Mouse (Mus musculus) testis, adult 2 months (tissue): ENCODE data around the gene Epha6. TPM values are rescaled to one million over a fixed set of nuclear protein-coding genes. Genes with fewer than 3 reads are reported as not detected.

ENCODE experiments used
- H3K27ac ChIP-seq: fragments of 200-500 bp; 2 replicates; pipeline ENCODE4 v1.5.1; 2012; ENCODE audit warnings: low read depth, low read length; ENCODE audit not compliant: control insufficient read depth, insufficient read depth
- H3K27me3 ChIP-seq: fragments of 200-500 bp; 2 replicates; pipeline ENCODE4 v1.6.1; 2012; ENCODE audit warnings: mild to moderate bottlenecking, low read length, moderate library complexity; ENCODE audit not compliant: control insufficient read depth, insufficient read depth
- H3K36me3 ChIP-seq: fragments of 200-500 bp; 2 replicates; pipeline ENCODE4 v1.6.1; 2012; ENCODE audit warnings: mild to moderate bottlenecking, low read length; ENCODE audit not compliant: control insufficient read depth, insufficient read depth
- H3K4me1 ChIP-seq: fragments of 200-500 bp; 2 replicates; pipeline ENCODE4 v1.6.1; 2012; ENCODE audit warnings: low read length; ENCODE audit not compliant: control insufficient read depth, insufficient read depth
- H3K4me3 ChIP-seq: fragments of 200-500 bp; 2 replicates; pipeline ENCODE4 v1.5.1; 2012; ENCODE audit warnings: low read depth, mild to moderate bottlenecking, low read length, moderate library complexity, mixed read lengths; ENCODE audit not compliant: control insufficient read depth
- CTCF ChIP-seq: fragments of 200-500 bp; IDR thresholded peaks from 2 replicates; pipeline ENCODE4 v1.5.1; 2012; ENCODE audit warnings: low read depth, mild to moderate bottlenecking, inconsistent platforms, low read length, moderate library complexity; ENCODE audit not compliant: control insufficient read depth, insufficient read depth, insufficient replicate concordance
- POLR2A ChIP-seq: fragments of 200-500 bp; IDR thresholded peaks from 2 replicates; pipeline ENCODE4 v1.6.1; 2012; ENCODE audit warnings: low read depth, mild to moderate bottlenecking, inconsistent platforms, low read length, moderate library complexity; ENCODE audit not compliant: control insufficient read depth
- polyA plus RNA-seq: library from polyadenylated mRNA; depleted of rRNA; stranded (reverse); fragments of >200 nt; gene quantifications from 2 replicates; pipeline ENCODE4 v1.2.3, GENCODE M21; 2012

The Epha6 gene
- polyA plus RNA-seq, 1 experiment, result 1.0 TPM

- H3K27ac ChIP-seq, result no peak overlapping the region
- TF ChIP-seq POLR2A (no peak), CTCF (no peak)
Observed at GRCm38 (mm10) chr16:60570546-60570945, 34.8 kb downstream of the Epha6 start.

GRCm38 (mm10) chr16:60544385-60544784 is 60.9 kb downstream of the Epha6 start:
- no peak overlapping the region for H3K27ac ChIP-seq
- TF ChIP-seq CTCF (no peak), POLR2A (no peak)
- no peaks in the 10 kb centered on the region for H3K36me3 ChIP-seq
- no peaks in the 10 kb centered on the region for H3K4me1 ChIP-seq
- no peak overlapping the region for H3K4me3 ChIP-seq
- H3K27me3 ChIP-seq, result no peaks in the 10 kb centered on the region

More at GRCm38 (mm10) chr16:60570546-60570945, 34.8 kb downstream of the Epha6 start:
- Histone ChIP-seq H3K4me1 (no peaks in the 10 kb centered on the region), H3K27me3 (no peaks in the 10 kb centered on the region), H3K4me3 (no peak overlapping the region), H3K36me3 (no peaks in the 10 kb centered on the region)

GRCm38 (mm10) chr16:60538233-60538632 is 67.1 kb downstream of the Epha6 start:
- Histone ChIP-seq H3K36me3 (no peaks in the 10 kb centered on the region), H3K4me1 (no peaks in the 10 kb centered on the region), H3K4me3 (no peak overlapping the region), H3K27ac (no peak overlapping the region), H3K27me3 (no peaks in the 10 kb centered on the region)
- no peak for TF ChIP-seq POLR2A
- TF ChIP-seq CTCF, result no peak

GRCm38 (mm10) chr16:60509707-60510106 is 95.6 kb downstream of the Epha6 start:
- no peaks in the 10 kb centered on the region for H3K4me1 ChIP-seq
- H3K36me3 ChIP-seq, result no peaks in the 10 kb centered on the region
- H3K27ac ChIP-seq, result no peak overlapping the region
- TF ChIP-seq CTCF (no peak), POLR2A (no peak)
- no peak overlapping the region for H3K4me3 ChIP-seq
- no peaks in the 10 kb centered on the region for H3K27me3 ChIP-seq

GRCm38 (mm10) chr16:60499567-60499966 is 105.8 kb downstream of the Epha6 start:
- no peak for TF ChIP-seq CTCF
- no peak for TF ChIP-seq POLR2A
- no peak overlapping the region for H3K4me3 ChIP-seq
- no peaks in the 10 kb centered on the region for H3K4me1 ChIP-seq
- no peaks in the 10 kb centered on the region for H3K27me3 ChIP-seq
- no peaks in the 10 kb centered on the region for H3K36me3 ChIP-seq
- H3K27ac ChIP-seq, result no peak overlapping the region

GRCm38 (mm10) chr16:60475776-60476175 is 129.6 kb downstream of the Epha6 start:
- Histone ChIP-seq H3K27me3 (no peaks in the 10 kb centered on the region), H3K4me1 (no peaks in the 10 kb centered on the region), H3K4me3 (no peak overlapping the region), H3K27ac (no peak overlapping the region), H3K36me3 (no peaks in the 10 kb centered on the region)
- TF ChIP-seq CTCF (no peak), POLR2A (no peak)

GRCm38 (mm10) chr16:60468200-60468785 is 137.0 kb downstream of the Epha6 start:
- Histone ChIP-seq H3K4me1 (no peaks in the 10 kb centered on the region), H3K4me3 (no peak overlapping the region), H3K27me3 (no peaks in the 10 kb centered on the region), H3K36me3 (no peaks in the 10 kb centered on the region), H3K27ac (no peak overlapping the region)
- TF ChIP-seq POLR2A, result no peak
- TF ChIP-seq CTCF, result no peak

- H3K27me3 ChIP-seq, result no peaks in the 10 kb centered on the region
- H3K4me1 ChIP-seq, result no peaks in the 10 kb centered on the region
- H3K27ac ChIP-seq, result no peak overlapping the region
- no peak for TF ChIP-seq POLR2A
- TF ChIP-seq CTCF, result peak; percentile 42; the same call in 1 of the 2 replicates
- H3K36me3 ChIP-seq, result no peaks in the 10 kb centered on the region
- H3K4me3 ChIP-seq, result no peak overlapping the region
Observed at GRCm38 (mm10) chr16:60435283-60435682, 170.0 kb downstream of the Epha6 start.
